Mouse (Mus musculus) adrenal gland, adult 18-20 months (tissue): Measurements from ENCODE around the gene Dusp2. TPM values are rescaled to one million over a fixed set of nuclear protein-coding genes. Genes with fewer than 3 reads are reported as not detected.

Source experiments
- total RNA-seq, 2 experiments: library from RNA; stranded (reverse); gene quantifications; 1 replicate in 1 of 2; 2 replicates in 1 of 2; pipeline ENCODE4 v1.2.3; 2021

The Dusp2 gene
- total RNA-seq, 2 experiments from 2014 or later = 0.66 to 2.0 TPM

Other genes with a start within 250 kb of the Dusp2 start
- 1 to 10 TPM; 1.3 to 1.9 TPM for gene Ncaph, start 202.2 kb upstream of the Dusp2 start, total RNA-seq
- 1 to 10 TPM; 4.7 to 5.8 TPM for gene Itpripl1, start 192.7 kb upstream of the Dusp2 start, total RNA-seq
- gene 1810024B03Rik, start 127.9 kb upstream of the Dusp2 start, total RNA-seq = 1 to 10 TPM in 1 of 2 experiments, under 1 TPM in 1; 0.96 to 1.5 TPM
- gene Snrnp200, start 127.8 kb upstream of the Dusp2 start, total RNA-seq = 10 to 100 TPM; 63.0 to 68.6 TPM
- gene Ciao1, start 88.3 kb upstream of the Dusp2 start, total RNA-seq = 100 to 1,000 TPM in 1 of 2 experiments, 10 to 100 TPM in 1; 92.7 to 103 TPM
- 10 to 100 TPM; 71.4 to 80.8 TPM for gene Tmem127, start 88.3 kb upstream of the Dusp2 start, total RNA-seq
- 100 to 1,000 TPM in 1 of 2 experiments, 10 to 100 TPM in 1; 81.9 to 100 TPM for gene Stard7, start 65.9 kb upstream of the Dusp2 start, total RNA-seq
- not detected for gene Astl, start 2.5 kb downstream of the Dusp2 start, total RNA-seq
- gene Adra2b, start 27.0 kb downstream of the Dusp2 start, total RNA-seq = 1 to 10 TPM; 1.1 to 1.9 TPM
- under 1 TPM in 1 of 2 experiments, not detected in 1; 0.19 TPM for gene Gpat2, start 89.0 kb downstream of the Dusp2 start, total RNA-seq
- gene Fahd2a, start 108.4 kb downstream of the Dusp2 start, total RNA-seq = 10 to 100 TPM; 46.4 to 48.2 TPM
- gene Kcnip3, start 185.9 kb downstream of the Dusp2 start, total RNA-seq = 1 to 10 TPM; 5.3 to 6.0 TPM
- under 1 TPM; 0.46 to 0.70 TPM for gene Prom2, start 205.3 kb downstream of the Dusp2 start, total RNA-seq